Mouse (Mus musculus): ENCODE measurements around the gene Nlgn2. TPM values are rescaled to one million over a fixed set of nuclear protein-coding genes. Genes with fewer than 3 reads are reported as not detected.

Gene Nlgn2
- total RNA-seq (2023), result 1 to 10 TPM; 1.3 to 2.1 TPM

GRCm38 (mm10) chr11:69837604-69837951 lies at the start of gene Nlgn2:
Gene Nlgn2, minus strand, starts transcription at chr11:69837784.

GRCm38 (mm10) chr11:69880853-69881603 lies 43.4 kb upstream of the Nlgn2 start, which contains the start of gene Kctd11:
Gene Kctd11, minus strand, starts transcription at chr11:69881406.

GRCm38 (mm10) chr11:69877878-69878277 lies 40.3 kb upstream of the Nlgn2 start, which contains the start of gene Tmem95:
Gene Tmem95, minus strand, starts transcription at chr11:69878018.

GRCm38 (mm10) chr11:69858113-69858998 lies 20.8 kb upstream of the Nlgn2 start, which contains the start of gene Tnk1:
Gene Tnk1, minus strand, starts transcription at chr11:69858730.

GRCm38 (mm10) chr11:69846198-69846680 lies 8.7 kb upstream of the Nlgn2 start, which contains the start of gene Plscr3:
Gene Plscr3, plus strand, starts transcription at chr11:69846376.

GRCm38 (mm10) chr11:69837952-69838713 lies 549 bp upstream of the Nlgn2 start, which contains the start of gene Tmem256:
Gene Tmem256, plus strand, starts transcription at chr11:69838514.

GRCm38 (mm10) chr11:69822080-69822479 lies 15.5 kb downstream of the Nlgn2 start, which contains the start of gene Spem1:
Gene Spem1, minus strand, starts transcription at chr11:69822180.

GRCm38 (mm10) chr11:69818365-69818764 lies 19.2 kb downstream of the Nlgn2 start, which contains the start of gene Spem2:
Gene Spem2, minus strand, starts transcription at chr11:69818465.

GRCm38 (mm10) chr11:69815155-69815554 lies 22.4 kb downstream of the Nlgn2 start, which contains the start of gene Gm39566:
Gene Gm39566, minus strand, starts transcription at chr11:69815298.

GRCm38 (mm10) chr11:69804972-69805909 lies 32.3 kb downstream of the Nlgn2 start, which contains the start of gene Tmem102:
Gene Tmem102, minus strand, starts transcription at chr11:69805624.

GRCm38 (mm10) chr11:69801379-69801977 lies 36.1 kb downstream of the Nlgn2 start, which contains the start of gene Fgf11:
Gene Fgf11, minus strand, starts transcription at chr11:69801857.

GRCm38 (mm10) chr11:69795168-69795982 lies 42.2 kb downstream of the Nlgn2 start, which contains the start of gene Chrnb1:
Gene Chrnb1, minus strand, starts transcription at chr11:69795943.

Other genes starting within 250 kb of the Nlgn2 start
- 1 to 10 TPM; 5.4 to 6.9 TPM for gene Atp1b2, start 231.8 kb downstream of the Nlgn2 start, total RNA-seq (2023)
- not detected for gene Shbg, start 219.9 kb downstream of the Nlgn2 start, total RNA-seq (2023)
- gene Sat2, start 215.8 kb downstream of the Nlgn2 start, total RNA-seq (2023), result not detected
- gene Fxr2, start 204.8 kb downstream of the Nlgn2 start, total RNA-seq (2023), result 10 to 100 TPM; 42.3 to 53.2 TPM
- gene Sox15, start 182.5 kb downstream of the Nlgn2 start, total RNA-seq (2023), result under 1 TPM in 1 of 2 experiments, not detected in 1; 0.55 TPM
- gene Mpdu1, start 175.1 kb downstream of the Nlgn2 start, total RNA-seq (2023), result 10 to 100 TPM; 51.6 to 54.9 TPM
- 100 to 1,000 TPM; 138 to 157 TPM for gene Cd68, start 171.6 kb downstream of the Nlgn2 start, total RNA-seq (2023)
- gene Eif4a1, start 165.4 kb downstream of the Nlgn2 start, total RNA-seq (2023), result 100 to 1,000 TPM; 554 to 653 TPM
- gene Senp3, start 155.7 kb downstream of the Nlgn2 start, total RNA-seq (2023), result 10 to 100 TPM; 64.7 to 65.2 TPM
- gene Tnfsf13, start 152.0 kb downstream of the Nlgn2 start, total RNA-seq (2023), result 10 to 100 TPM; 15.8 to 16.0 TPM
- gene Tnfsf12, start 141.9 kb downstream of the Nlgn2 start, total RNA-seq (2023), result 1 to 10 TPM; 7.9 to 8.7 TPM
- gene Tnfsfm13, start 141.7 kb downstream of the Nlgn2 start, total RNA-seq (2023), result 1 to 10 TPM; 4.7 to 5.5 TPM
- gene Polr2a, start 79.1 kb downstream of the Nlgn2 start, total RNA-seq (2023), result 10 to 100 TPM; 82.6 to 86.1 TPM
- not detected for gene Slc35g3, start 75.8 kb downstream of the Nlgn2 start, total RNA-seq (2023)
- gene Zbtb4, start 71.9 kb downstream of the Nlgn2 start, total RNA-seq (2023), result 1 to 10 TPM; 2.4 to 3.3 TPM
- 1 to 10 TPM in 1 of 2 experiments, under 1 TPM in 1; 0.79 to 1.9 TPM for gene Chrnb1, start 41.8 kb downstream of the Nlgn2 start, total RNA-seq (2023)
- under 1 TPM in 1 of 2 experiments, not detected in 1; 0.18 TPM for gene Fgf11, start 35.9 kb downstream of the Nlgn2 start, total RNA-seq (2023)
- not detected for gene Tmem102, start 32.2 kb downstream of the Nlgn2 start, total RNA-seq (2023)
- not detected for gene Gm39566, start 22.5 kb downstream of the Nlgn2 start, total RNA-seq (2023)
- not detected for gene Spem2, start 19.3 kb downstream of the Nlgn2 start, total RNA-seq (2023)
- gene Spem1, start 15.6 kb downstream of the Nlgn2 start, total RNA-seq (2023), result not detected
- 100 to 1,000 TPM in 1 of 2 experiments, 10 to 100 TPM in 1; 99.2 to 106 TPM for gene Tmem256, start 730 bp upstream of the Nlgn2 start, total RNA-seq (2023)
- 10 to 100 TPM; 35.0 to 35.9 TPM for gene Plscr3, start 8.6 kb upstream of the Nlgn2 start, total RNA-seq (2023)
- not detected for gene Tnk1, start 20.9 kb upstream of the Nlgn2 start, total RNA-seq (2023)
- gene Tmem95, start 40.2 kb upstream of the Nlgn2 start, total RNA-seq (2023), result 1 to 10 TPM in 1 of 2 experiments, under 1 TPM in 1; 0.88 to 1.2 TPM
- 1 to 10 TPM; 8.6 to 9.0 TPM for gene Kctd11, start 43.6 kb upstream of the Nlgn2 start, total RNA-seq (2023)
- gene Acap1, start 57.8 kb upstream of the Nlgn2 start, total RNA-seq (2023), result 100 to 1,000 TPM; 260 to 263 TPM
- gene 2810408A11Rik, start 63.2 kb upstream of the Nlgn2 start, total RNA-seq (2023), result 1 to 10 TPM; 3.0 to 3.2 TPM
- gene Neurl4, start 63.3 kb upstream of the Nlgn2 start, total RNA-seq (2023), result 10 to 100 TPM; 20.9 to 27.6 TPM
- gene Gps2, start 76.1 kb upstream of the Nlgn2 start, total RNA-seq (2023), result 10 to 100 TPM; 69.0 to 84.5 TPM
- gene Eif5a, start 84.2 kb upstream of the Nlgn2 start, total RNA-seq (2023), result 100 to 1,000 TPM; 482 to 501 TPM
- not detected for gene Ybx2, start 98.0 kb upstream of the Nlgn2 start, total RNA-seq (2023)
- 1 to 10 TPM in 1 of 2 experiments, under 1 TPM in 1; 0.97 to 1.3 TPM for gene Slc2a4, start 110.4 kb upstream of the Nlgn2 start, total RNA-seq (2023)
- gene Cldn7, start 127.0 kb upstream of the Nlgn2 start, total RNA-seq (2023), result not detected
- gene Ctdnep1, start 143.4 kb upstream of the Nlgn2 start, total RNA-seq (2023), result 10 to 100 TPM; 75.0 to 80.3 TPM
- 10 to 100 TPM; 24.3 to 31.0 TPM for gene Elp5, start 144.7 kb upstream of the Nlgn2 start, total RNA-seq (2023)
- 100 to 1,000 TPM; 475 to 527 TPM for gene Gabarap, start 153.4 kb upstream of the Nlgn2 start, total RNA-seq (2023)
- 10 to 100 TPM; 41.2 to 53.6 TPM for gene Phf23, start 158.0 kb upstream of the Nlgn2 start, total RNA-seq (2023)
- 10 to 100 TPM; 15.0 to 18.2 TPM for gene Dvl2, start 162.8 kb upstream of the Nlgn2 start, total RNA-seq (2023)
- gene Acadvl, start 177.6 kb upstream of the Nlgn2 start, total RNA-seq (2023), result 10 to 100 TPM; 39.3 to 50.0 TPM
- gene Dlg4, start 179.2 kb upstream of the Nlgn2 start, total RNA-seq (2023), result 1 to 10 TPM; 5.5 to 5.8 TPM
- gene Asgr1, start 216.3 kb upstream of the Nlgn2 start, total RNA-seq (2023), result not detected